ENCODE assay signal across 8 mouse cellular contexts in the genomic region with DNA sequence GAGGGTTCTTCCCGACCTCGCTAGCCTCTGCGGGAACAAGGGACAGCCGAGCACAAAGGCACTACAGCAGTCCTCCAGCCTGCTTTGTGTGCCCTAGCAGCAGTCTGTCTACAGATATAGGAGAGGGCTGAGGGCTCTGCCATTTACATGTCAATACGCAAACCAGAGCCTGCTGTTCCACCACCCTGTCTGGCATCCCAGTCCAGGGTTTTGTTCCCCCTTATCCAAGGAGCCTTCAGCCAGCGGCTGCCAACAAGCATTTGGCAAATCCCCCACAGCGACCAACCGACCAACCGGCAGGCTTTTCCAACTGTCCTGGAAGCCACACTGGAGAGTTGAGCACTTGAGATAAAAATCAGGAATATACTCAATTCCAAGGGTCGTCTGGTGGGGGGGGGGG. TPM values are rescaled to one million over a fixed set of nuclear protein-coding genes. Genes with fewer than 3 reads are reported as not detected.
A peak's percentile ranks its signal among the peaks of the same experiment; 100 is the strongest.
DNase-seq lines count a peak whose midpoint lies in the region; ATAC-seq and TF ChIP-seq lines count a peak whose summit lies in the region.

No protein-coding gene starts in this region.

- peak overlapping the region; percentile 67 for H3K4me3 ChIP-seq in E14TG2a.4 (replicated peaks; ENCODE audit: low read length)
- peak overlapping the region; percentile 35 for H3K4me3 ChIP-seq in embryonic facial prominence, embryonic 10.5 days
- no peak overlapping the region for H3K4me3 ChIP-seq in hindbrain, embryonic 16.5 days (ENCODE audit: low read length)

- H3K9ac ChIP-seq in hindbrain, embryonic 16.5 days (ENCODE audit: low read depth, low read length): peak overlapping the region; percentile 5

- no peak for DNase-seq in cerebellum, adult 11 months
- DNase-seq in embryonic facial prominence, embryonic 10.5 days (ENCODE audit: low spot score): peak; percentile 72
- no peak for DNase-seq in spleen, postnatal 36 days (ENCODE audit: low spot score in 2 of 2)
- DNase-seq in left cerebral cortex, adult 8-10 months (ENCODE audit: low spot score in 2 of 2): no peak
- DNase-seq in yolk sac, embryonic 10.5 days (ENCODE audit: low spot score): no peak

- H3K9me3 ChIP-seq in E14TG2a.4 (ENCODE audit: low read length): no peaks in the 10 kb centered on the region
- H3K9me3 ChIP-seq in embryonic facial prominence, embryonic 10.5 days: no peaks in the 10 kb centered on the region
- H3K9me3 ChIP-seq in hindbrain, embryonic 16.5 days (ENCODE audit: control insufficient read depth, low read length): no peaks in the 10 kb centered on the region

- H3K36me3 ChIP-seq in E14TG2a.4 (ENCODE audit: insufficient read depth, low read length): no peaks in the 10 kb centered on the region
- no peaks in the 10 kb centered on the region for H3K36me3 ChIP-seq in embryonic facial prominence, embryonic 10.5 days (replicated peaks)
- H3K36me3 ChIP-seq in hindbrain, embryonic 16.5 days (ENCODE audit: control insufficient read depth, insufficient read depth, low read length): no peaks in the 10 kb centered on the region

- H3K27me3 ChIP-seq in E14TG2a.4 (ENCODE audit: insufficient read depth, low read length): no peaks in the 10 kb centered on the region
- H3K27me3 ChIP-seq in embryonic facial prominence, embryonic 10.5 days (replicated peaks; ENCODE audit: low read depth, poor library complexity, severe bottlenecking): no peaks in the 10 kb centered on the region
- H3K27me3 ChIP-seq in hindbrain, embryonic 16.5 days (replicated peaks; ENCODE audit: control insufficient read depth, insufficient read depth, low read length): no peaks in the 10 kb centered on the region

- 3% methylated on average over 10 of the region's 10 CpGs for WGBS in embryonic facial prominence, embryonic 10.5 days
- 4% methylated on average over 10 of the region's 10 CpGs for WGBS in hindbrain, embryonic 16.5 days

- no peak for TF ChIP-seq CTCF in E14TG2a.4 (conservative IDR thresholded peaks at IDR 0.05; ENCODE audit: low read length)

- H3K4me2 ChIP-seq in hindbrain, embryonic 16.5 days (ENCODE audit: low read length): peak overlapping the region; percentile 41

- H3K27ac ChIP-seq in embryonic facial prominence, embryonic 10.5 days (replicated peaks): peak overlapping the region; percentile 82
- peak overlapping the region; percentile 64; the same call in 1 of the 2 replicates for H3K27ac ChIP-seq in hindbrain, embryonic 16.5 days (ENCODE audit: low read depth, low read length)

- peak; percentile 52; the same call in 1 of the 2 replicates for ATAC-seq in cerebellum, adult (ENCODE audit: insufficient number of reproducible peaks, low FRiP score, low TSS enrichment)
- peak; percentile 86 for ATAC-seq in hindbrain, embryonic 16.5 days

- peaks cover 78% of the 10 kb centered on the region for H3K4me1 ChIP-seq in E14TG2a.4 (replicated peaks; ENCODE audit: low read depth, low read length)
- peaks cover 41% of the 10 kb centered on the region for H3K4me1 ChIP-seq in embryonic facial prominence, embryonic 10.5 days
- H3K4me1 ChIP-seq in hindbrain, embryonic 16.5 days (ENCODE audit: control insufficient read depth, insufficient read depth, low read depth, low read length): peaks cover 11% of the 10 kb centered on the region

RNA-seq across cellular contexts. Expression of a gene that starts 27.2 kb away (rescaled TPM):
- 12.2 and 16.4 TPM in 2 replicates for polyA plus RNA-seq in embryonic facial prominence, embryonic 10.5 days (2016; fragmentation: Nextera tagmentation; extraction: Ambion mirVana)
- 22.2 and 27.1 TPM in 2 replicates for polyA plus RNA-seq in hindbrain, embryonic 16.5 days (2015; fragmentation: Nextera tagmentation; extraction: Ambion mirVana)
- total RNA-seq in left cerebral cortex, adult 8-10 months (2022): 10 to 100 TPM; 40.6 to 48.4 (median 40.7) TPM

RNA-seq across cellular contexts. Expression of a gene that starts 59.4 kb away (rescaled TPM):
- 22.5 and 22.9 TPM in 2 replicates for polyA plus RNA-seq in embryonic facial prominence, embryonic 10.5 days (2016; fragmentation: Nextera tagmentation; extraction: Ambion mirVana)
- 31.1 and 31.3 TPM in 2 replicates for polyA plus RNA-seq in hindbrain, embryonic 16.5 days (2015; fragmentation: Nextera tagmentation; extraction: Ambion mirVana)
- total RNA-seq in left cerebral cortex, adult 8-10 months (2022): 100 to 1,000 TPM in 2 of 4 experiments, 10 to 100 TPM in 2; 95.8 to 117 (median 104) TPM
